Mouse (Mus musculus): ENCODE data around the gene D430042O09Rik.

D430042O09Rik gene

GRCm38 (mm10) chr7:125808210-125808609 is 100.5 kb downstream of the D430042O09Rik start:
- DNase-seq (ENCODE audit: low read depth, low spot score), result no peak

- DNase-seq (ENCODE audit: low read depth, low spot score), result no peak
Observed at GRCm38 (mm10) chr7:125812721-125813120, 105.0 kb downstream of the D430042O09Rik start.

DNA sequence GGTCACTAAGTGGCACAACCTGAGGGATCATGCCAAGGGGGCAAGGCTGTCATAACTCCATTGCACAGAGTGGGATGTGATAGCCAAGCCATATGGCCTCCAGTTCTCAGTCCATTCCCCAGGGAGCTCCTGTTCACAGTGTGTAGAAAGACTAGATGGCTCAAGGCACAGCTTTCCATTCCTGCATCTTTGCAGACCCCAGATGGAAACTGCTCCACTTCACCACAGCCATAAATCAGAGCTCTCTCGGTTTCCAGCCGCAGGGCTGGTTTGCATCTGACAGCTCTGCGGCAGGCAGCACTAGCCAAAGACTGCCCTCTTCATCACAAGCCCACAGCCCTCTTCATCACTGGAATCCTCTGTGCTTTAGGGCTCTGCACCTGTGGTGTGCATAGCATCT is 108.0 kb downstream of the D430042O09Rik start:
- no peak for DNase-seq (ENCODE audit: low read depth, low spot score)

- DNase-seq (ENCODE audit: low read depth, low spot score), result no peak
Observed at GRCm38 (mm10) chr7:125818301-125818712, 110.6 kb downstream of the D430042O09Rik start.

DNA sequence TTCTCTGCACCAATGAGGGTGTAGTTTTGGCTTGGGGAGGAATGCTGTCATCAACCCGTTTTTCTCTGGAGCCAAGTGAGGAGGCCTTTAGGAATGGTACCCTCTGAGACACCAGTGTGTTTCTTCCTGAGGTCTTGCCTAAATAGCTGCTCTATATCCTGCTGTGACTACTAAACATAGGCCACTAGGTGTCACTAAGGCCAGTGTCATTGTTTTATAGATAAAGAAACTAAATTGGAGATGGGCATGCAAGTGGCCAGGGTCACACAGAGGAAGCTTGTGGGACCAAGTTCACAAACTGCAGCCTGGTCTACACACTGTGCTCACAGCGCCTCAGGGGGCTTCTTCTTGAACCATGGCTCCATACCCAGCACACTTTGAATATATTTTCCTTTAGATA is 112.5 kb downstream of the D430042O09Rik start:
- DNase-seq (ENCODE audit: low read depth, low spot score), result peak; percentile 32

GRCm38 (mm10) chr7:125826425-125826824 is 118.7 kb downstream of the D430042O09Rik start:
- DNase-seq (ENCODE audit: low read depth, low spot score), result no peak

DNA sequence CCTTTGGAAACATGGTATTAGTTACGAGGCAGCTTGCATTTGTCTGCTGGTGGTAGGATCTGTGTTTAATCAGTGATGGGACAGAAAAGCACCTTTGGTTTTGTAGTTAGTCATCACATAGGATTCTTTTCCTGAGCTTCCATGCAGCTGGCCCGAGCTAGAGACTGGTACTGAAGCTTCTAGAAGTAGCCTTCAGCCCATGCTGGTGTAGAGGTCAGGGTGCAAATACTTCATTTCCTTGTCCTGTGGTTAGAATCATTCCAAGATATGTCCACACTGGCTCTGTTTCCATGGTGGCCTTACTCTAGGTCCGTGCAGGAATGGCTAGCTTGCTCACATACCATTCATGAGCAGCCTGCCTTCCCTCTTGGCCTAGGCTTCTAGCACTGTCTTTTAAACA is 119.2 kb downstream of the D430042O09Rik start:
- peak; percentile 63 for DNase-seq (ENCODE audit: low read depth, low spot score)

DNA sequence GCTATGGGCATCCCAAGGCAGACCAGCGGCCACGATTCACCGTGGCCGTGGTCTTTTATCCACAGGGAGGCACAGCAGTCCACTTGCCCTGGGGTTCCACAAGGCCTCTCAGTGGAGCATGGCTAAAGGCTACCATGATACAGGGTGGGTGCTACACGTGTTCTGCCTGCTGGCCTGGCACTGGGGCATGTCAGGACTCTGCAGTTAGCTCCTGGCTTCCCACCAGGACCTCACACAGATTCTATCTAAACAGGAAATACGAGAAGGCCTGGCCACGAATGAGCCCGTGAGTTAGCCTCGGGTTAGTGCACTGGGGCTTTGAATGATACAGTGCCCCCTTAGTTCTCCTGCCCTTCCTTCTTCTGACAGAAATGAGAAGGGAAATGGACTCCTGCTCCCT is 119.7 kb downstream of the D430042O09Rik start:
- DNase-seq (ENCODE audit: low read depth, low spot score), result peak; percentile 35

DNA sequence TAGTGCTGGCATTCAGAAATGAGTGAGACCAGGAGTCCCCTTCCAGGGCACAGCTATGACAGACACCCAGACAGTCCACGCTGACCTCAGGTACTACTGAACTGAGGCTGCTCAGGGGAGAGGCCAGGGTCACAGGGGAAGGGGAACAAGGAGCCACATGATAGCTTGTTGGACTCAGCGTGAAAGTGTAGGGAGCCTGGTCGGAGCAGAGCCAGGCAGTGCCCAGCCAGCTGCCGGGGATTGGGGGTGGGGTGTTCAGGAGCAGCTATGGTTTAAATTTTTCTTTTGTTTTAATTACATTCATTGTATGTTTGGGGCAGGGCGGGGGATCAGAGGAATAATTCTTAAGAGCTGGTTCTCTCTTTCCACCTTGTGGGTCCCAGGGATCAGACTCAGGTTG is 120.9 kb downstream of the D430042O09Rik start:
- no peak for DNase-seq (ENCODE audit: low read depth, low spot score)

GRCm38 (mm10) chr7:125829121-125829666 is 121.5 kb downstream of the D430042O09Rik start:
- no peak for DNase-seq (ENCODE audit: low read depth, low spot score)

DNA sequence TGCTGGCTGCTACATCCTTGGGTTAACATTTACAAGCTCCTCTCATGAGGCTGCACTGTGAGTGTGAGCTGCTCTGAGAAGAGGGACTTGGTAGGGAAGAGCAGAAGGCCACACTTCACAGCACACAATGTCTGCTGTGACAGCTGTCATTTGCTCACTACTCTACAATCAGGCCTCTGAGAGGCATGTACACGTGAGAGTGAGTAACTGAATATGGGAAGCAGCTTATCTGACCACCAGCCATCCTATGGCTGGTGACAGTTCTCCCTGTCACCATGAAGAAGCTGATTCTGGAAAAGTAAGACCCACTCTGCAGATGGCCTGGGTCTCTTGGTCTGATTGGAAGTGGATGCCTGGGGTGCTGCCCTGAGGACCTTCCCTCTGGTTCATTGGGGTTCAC is 125.1 kb downstream of the D430042O09Rik start:
- DNase-seq (ENCODE audit: low read depth, low spot score), result no peak

DNA sequence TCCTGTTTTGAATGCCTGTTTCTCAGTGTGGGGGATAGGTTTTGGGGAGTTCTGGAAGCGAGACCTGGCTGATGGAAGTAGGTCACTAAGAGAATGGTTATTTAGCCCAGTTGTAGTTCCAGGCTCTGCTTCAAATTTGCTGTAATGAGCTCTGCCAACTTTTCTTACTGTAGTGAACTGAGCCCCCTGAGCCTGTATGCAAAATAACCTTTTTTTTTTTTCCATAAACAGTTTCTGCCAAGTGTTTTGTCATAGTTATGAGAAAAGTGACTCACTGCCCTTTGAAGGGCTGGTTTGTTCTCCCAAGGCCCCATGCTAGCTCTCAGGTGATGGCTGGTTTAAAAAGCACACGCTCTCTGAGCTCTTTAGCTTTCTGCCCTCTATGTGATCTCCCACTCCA is 125.8 kb downstream of the D430042O09Rik start:
- DNase-seq (ENCODE audit: low read depth, low spot score), result peak; percentile 8

- DNase-seq (ENCODE audit: low read depth, low spot score), result no peak
Observed at GRCm38 (mm10) chr7:125838078-125838742, 130.5 kb downstream of the D430042O09Rik start.

DNA sequence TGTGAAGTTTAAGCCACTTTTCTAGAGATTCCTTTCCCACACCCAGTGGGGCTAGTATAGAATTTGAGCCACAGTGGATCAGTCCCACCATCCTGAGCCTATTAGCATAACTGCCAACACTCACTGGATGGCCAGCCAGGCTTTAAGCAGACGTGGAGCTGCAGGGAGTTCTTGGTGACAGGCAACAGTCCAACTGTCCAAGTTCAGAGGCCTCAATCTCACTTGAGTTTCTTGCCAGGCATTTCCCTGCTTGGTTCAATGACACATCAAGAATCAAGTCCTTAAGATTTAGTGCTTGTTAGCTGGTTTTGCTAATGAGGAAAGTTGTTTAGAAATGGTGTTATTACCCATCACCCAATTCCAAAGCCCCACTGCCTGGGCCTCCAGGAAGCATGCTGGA is 137.9 kb downstream of the D430042O09Rik start:
- DNase-seq (ENCODE audit: low read depth, low spot score), result no peak

- DNase-seq (ENCODE audit: low read depth, low spot score), result peak; percentile 2
Observed at GRCm38 (mm10) chr7:125846866-125847527, 139.3 kb downstream of the D430042O09Rik start.

DNA sequence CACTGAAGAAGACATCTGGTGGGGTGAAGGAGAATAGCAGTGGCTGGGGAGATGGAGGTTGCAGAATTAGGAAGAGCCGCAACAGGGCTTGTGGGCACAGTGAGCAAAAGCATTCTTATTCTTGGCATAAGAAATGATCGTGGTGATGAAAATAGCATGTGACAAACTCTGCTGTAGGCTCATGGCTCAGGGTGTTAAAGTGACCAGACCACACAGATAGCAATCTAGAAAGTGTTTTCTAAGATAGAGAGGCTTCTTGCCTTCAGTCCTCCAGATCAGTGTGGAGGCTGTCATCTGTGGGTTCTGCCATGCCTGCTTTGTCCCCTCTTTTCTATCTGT is 139.8 kb downstream of the D430042O09Rik start:
- DNase-seq (ENCODE audit: low read depth, low spot score), result no peak

DNA sequence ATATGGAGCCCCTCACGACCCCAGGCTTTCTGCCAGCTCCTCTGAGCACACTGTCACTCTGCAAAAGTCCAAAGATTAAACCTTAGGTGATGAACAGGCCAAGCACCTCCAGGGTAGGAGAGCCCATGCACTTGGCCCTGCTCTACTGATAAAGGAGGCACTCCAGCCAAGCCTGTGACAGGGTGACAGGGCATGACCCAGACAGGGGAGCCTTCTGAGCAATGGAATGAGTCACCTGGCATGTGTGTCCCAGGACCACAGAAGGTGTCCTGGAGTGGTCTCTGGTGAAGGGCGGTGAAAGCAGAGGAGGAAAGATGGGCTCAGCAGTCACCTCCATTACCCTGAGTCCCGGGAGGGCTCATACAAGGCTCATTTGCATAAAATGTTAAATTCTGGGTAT is 151.9 kb downstream of the D430042O09Rik start:
- DNase-seq (ENCODE audit: low read depth, low spot score), result no peak

DNA sequence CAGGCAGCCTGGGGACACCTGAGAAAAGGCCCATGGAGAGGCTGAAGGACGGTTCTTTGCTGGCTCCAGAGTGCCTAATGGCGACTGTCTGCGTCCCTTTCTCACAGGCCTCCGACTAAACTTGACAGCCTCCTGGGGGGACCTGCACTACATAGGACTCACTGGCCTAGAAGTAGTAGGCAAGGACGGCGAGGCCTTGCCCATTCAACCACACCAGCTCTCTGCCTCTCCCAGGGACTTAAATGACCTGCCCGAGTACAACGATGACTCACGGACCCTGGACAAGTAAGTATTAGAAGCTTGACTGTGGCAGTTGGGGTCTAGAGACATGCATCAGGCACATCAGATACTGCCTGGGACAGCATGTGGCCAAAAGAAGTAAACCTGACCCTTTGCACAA is 152.7 kb downstream of the D430042O09Rik start:
- DNase-seq (ENCODE audit: low read depth, low spot score), result no peak

GRCm38 (mm10) chr7:125864026-125864425 is 156.3 kb downstream of the D430042O09Rik start:
- DNase-seq (ENCODE audit: low read depth, low spot score), result no peak

- no peak for DNase-seq (ENCODE audit: low read depth, low spot score)
Observed at GRCm38 (mm10) chr7:125865234-125865633, 157.5 kb downstream of the D430042O09Rik start.

DNA sequence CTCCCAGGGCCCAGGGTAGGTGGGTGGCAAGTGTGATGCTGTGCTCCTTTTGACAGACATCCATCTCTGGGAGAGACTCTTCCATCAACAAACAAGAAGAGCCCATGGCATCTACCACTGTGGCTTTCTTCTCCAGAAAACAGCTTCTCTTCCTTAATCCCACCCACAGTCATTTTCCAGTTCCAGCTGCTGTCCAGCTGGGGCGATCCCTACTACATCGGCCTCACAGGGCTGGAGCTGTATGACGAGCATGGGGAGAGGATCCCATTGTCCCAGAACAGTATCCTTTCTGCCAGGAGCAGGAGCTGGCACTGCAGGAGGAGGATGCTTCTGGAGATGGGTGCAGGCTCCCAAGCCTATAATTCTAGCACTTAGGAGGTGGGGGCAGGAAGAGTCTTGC is 160.9 kb downstream of the D430042O09Rik start:
- DNase-seq (ENCODE audit: low read depth, low spot score), result no peak

GRCm38 (mm10) chr7:125871404-125872201 is 163.9 kb downstream of the D430042O09Rik start:
- DNase-seq (ENCODE audit: low read depth, low spot score), result no peak

All from 3T3-L1 (cell line).